Mouse (Mus musculus) lung, postnatal 0 days (tissue): ENCODE data around the gene Map1a. TPM values are rescaled to one million over a fixed set of nuclear protein-coding genes. Genes with fewer than 3 reads are reported as not detected.

ENCODE experiments used
- ATAC-seq: fragments of 200-750 bp; cut with Nextera tagmentation; 2 replicates; pipeline ENCODE4 v1.8.0; 2017; ENCODE audit warnings: moderate library complexity
- DNase-seq: peaks from one replicate; pipeline ENCODE4 v3.0.0-alpha.2; 2016; ENCODE audit warnings: low spot score
- H3K27ac ChIP-seq: fragments of 300-500 bp; sonication (generic); 2 replicates; pipeline ENCODE4 v1.5.1; 2014; ENCODE audit warnings: antibody characterized with exemption, mild to moderate bottlenecking, low read length, mixed read lengths
- H3K27me3 ChIP-seq: fragments of 300-500 bp; sonication (generic); replicated peaks from 2 replicates; pipeline ENCODE4 v1.6.1; 2014; ENCODE audit warnings: low read length, mixed read lengths; ENCODE audit not compliant: insufficient read depth
- H3K36me3 ChIP-seq: fragments of 300-500 bp; sonication (generic); 2 replicates; pipeline ENCODE4 v1.6.1; 2014; ENCODE audit warnings: low read length, mixed read lengths; ENCODE audit not compliant: insufficient read depth
- H3K4me1 ChIP-seq: fragments of 300-500 bp; sonication (generic); 2 replicates; pipeline ENCODE4 v1.6.1; 2014; ENCODE audit warnings: antibody characterized with exemption, low read depth, low read length, mixed read lengths; ENCODE audit not compliant: insufficient read depth
- H3K4me2 ChIP-seq: fragments of 300-500 bp; sonication (generic); replicated peaks from 2 replicates; pipeline ENCODE4 v1.6.1; 2014; ENCODE audit warnings: low read depth, mild to moderate bottlenecking, low read length, moderate library complexity, mixed read lengths
- H3K4me3 ChIP-seq: fragments of 300-500 bp; sonication (generic); 2 replicates; pipeline ENCODE4 v1.5.1; 2014; ENCODE audit warnings: low read depth, low read length
- H3K9ac ChIP-seq: fragments of 300-500 bp; sonication (generic); replicated peaks from 2 replicates; pipeline ENCODE4 v1.6.1; 2014; ENCODE audit warnings: low read depth, mild to moderate bottlenecking
- H3K9me3 ChIP-seq: fragments of 300-500 bp; sonication (generic); 2 replicates; pipeline ENCODE4 v1.6.1; 2016; ENCODE audit warnings: low read length, mixed read lengths
- CTCF ChIP-seq: IDR thresholded peaks from 2 replicates; pipeline ENCODE4 v1.5.1; 2016; ENCODE audit warnings: antibody characterized with exemption, mild to moderate bottlenecking
- EP300 ChIP-seq: IDR thresholded peaks from 2 replicates; pipeline ENCODE4 v1.6.1; 2016; ENCODE audit warnings: antibody characterized with exemption, mild to moderate bottlenecking, control low read depth
- WGBS: fragments of 180-500 bp; shearing (Covaris S2); extraction: QIAGEN DNeasy Blood & Tissue Kit; methylation state at CpG from one replicate; pipeline ENCODE4 v1.1.7; 2014; 5-methylcytosine and 5-hydroxymethylcytosine counted together
- polyA plus RNA-seq: library from polyadenylated mRNA; unstranded; fragments of >200 nt; fragmentation: Nextera tagmentation; extraction: Ambion mirVana; gene quantifications from 2 replicates; pipeline ENCODE4 v1.2.1, GENCODE M21; 2015

Gene Map1a
- polyA plus RNA-seq, 1 experiment from 2014 or later = 1.3 TPM

GRCm38 (mm10) chr2:121294753-121295607 is 5.6 kb downstream of the Map1a start:
- no peak overlapping the region for H3K27ac ChIP-seq
- DNase-seq (peak; percentile 48), ATAC-seq (peak; percentile 56)
- 0 out of 2 replicates have a peak, but pooled peaks cover 8% of the 10 kb centered on the region for H3K27me3 ChIP-seq
- H3K9me3 ChIP-seq = no peaks in the 10 kb centered on the region
- H3K4me1 ChIP-seq = peaks cover 7% of the 10 kb centered on the region; the same call in 1 of the 2 replicates
- TF ChIP-seq CTCF = no peak
- TF ChIP-seq EP300 = no peak
- H3K4me3 ChIP-seq = peak overlapping the region; percentile 17
- 1% methylated on average over 18 of the region's 18 CpGs for WGBS
- no peak overlapping the region for H3K9ac ChIP-seq
- H3K36me3 ChIP-seq = no peaks in the 10 kb centered on the region
- peak overlapping the region; percentile 45 for H3K4me2 ChIP-seq

GRCm38 (mm10) chr2:121295608-121296571 is 6.5 kb downstream of the Map1a start:
- DNase-seq (peak; percentile 14), ATAC-seq (peak; percentile 12; the same call in 1 of the 2 replicates)
- no peak overlapping the region for H3K27ac ChIP-seq
- peak overlapping the region; percentile 17 for H3K4me3 ChIP-seq
- 6% methylated on average over 15 of the region's 15 CpGs for WGBS
- H3K36me3 ChIP-seq = no peaks in the 10 kb centered on the region
- H3K4me1 ChIP-seq = peaks cover 7% of the 10 kb centered on the region; the same call in 1 of the 2 replicates
- TF ChIP-seq EP300 (no peak), CTCF (no peak)
- no peaks in the 10 kb centered on the region for H3K9me3 ChIP-seq
- H3K4me2 ChIP-seq = peak overlapping the region; percentile 45
- H3K27me3 ChIP-seq = 0 out of 2 replicates have a peak, but pooled peaks cover 4% of the 10 kb centered on the region
- no peak overlapping the region for H3K9ac ChIP-seq

- Histone ChIP-seq H3K36me3 (no peaks in the 10 kb centered on the region), H3K4me1 (peaks cover 7% of the 10 kb centered on the region; the same call in 1 of the 2 replicates), H3K9me3 (no peaks in the 10 kb centered on the region), H3K4me2 (no peak overlapping the region), H3K4me3 (no peak overlapping the region), H3K27me3 (no peaks in the 10 kb centered on the region), H3K27ac (no peak overlapping the region), H3K9ac (no peak overlapping the region)
- 31% methylated on average over 6 of the region's 6 CpGs for WGBS
- no peak for TF ChIP-seq EP300
- DNase-seq (no peak), ATAC-seq (no peak)
Measured at GRCm38 (mm10) chr2:121296754-121297231, 7.4 kb downstream of the Map1a start.

GRCm38 (mm10) chr2:121297701-121298100 is 8.3 kb downstream of the Map1a start:
- Histone ChIP-seq H3K4me1 (peaks cover 7% of the 10 kb centered on the region; the same call in 1 of the 2 replicates), H3K9me3 (no peaks in the 10 kb centered on the region), H3K9ac (no peak overlapping the region), H3K4me2 (no peak overlapping the region), H3K27ac (no peak overlapping the region), H3K36me3 (no peaks in the 10 kb centered on the region), H3K27me3 (no peaks in the 10 kb centered on the region), H3K4me3 (no peak overlapping the region)
- 20% methylated on average over 9 of the region's 9 CpGs for WGBS
- DNase-seq (no peak), ATAC-seq (no peak)
- no peak for TF ChIP-seq CTCF
- TF ChIP-seq EP300 = no peak

- H3K4me1 ChIP-seq = peaks cover 7% of the 10 kb centered on the region; the same call in 1 of the 2 replicates
- 14% methylated on average over 8 of the region's 8 CpGs for WGBS
- H3K27me3 ChIP-seq = no peaks in the 10 kb centered on the region
- no peak overlapping the region for H3K9ac ChIP-seq
- no peaks in the 10 kb centered on the region for H3K36me3 ChIP-seq
- DNase-seq = no peak
- no peak overlapping the region for H3K27ac ChIP-seq
- no peak for ATAC-seq
- no peak for TF ChIP-seq EP300
- no peak for TF ChIP-seq CTCF
- no peak overlapping the region for H3K4me2 ChIP-seq
- no peak overlapping the region for H3K4me3 ChIP-seq
- no peaks in the 10 kb centered on the region for H3K9me3 ChIP-seq
Measured at GRCm38 (mm10) chr2:121298131-121298530, 8.7 kb downstream of the Map1a start.

- TF ChIP-seq EP300 (no peak), CTCF (no peak)
- Histone ChIP-seq H3K9ac (no peak overlapping the region), H3K4me1 (peaks cover 7% of the 10 kb centered on the region; the same call in 1 of the 2 replicates), H3K9me3 (no peaks in the 10 kb centered on the region), H3K4me3 (no peak overlapping the region), H3K27me3 (no peaks in the 10 kb centered on the region), H3K27ac (no peak overlapping the region), H3K4me2 (no peak overlapping the region), H3K36me3 (no peaks in the 10 kb centered on the region)
- no peak for DNase-seq
- ATAC-seq = no peak
- 81% methylated on average over 17 of the region's 17 CpGs for whole genome bisulfite sequencing
Measured at GRCm38 (mm10) chr2:121299471-121299870, 10.1 kb downstream of the Map1a start.
